Mouse (Mus musculus): ENCODE measurements around the gene Olfr606.
"Not testable (repeated sequence)": the region's sequence is repeated elsewhere in the genome, so short reads cannot be mapped to it uniquely, and the experiment has no call there.

Gene Olfr606

DNA sequence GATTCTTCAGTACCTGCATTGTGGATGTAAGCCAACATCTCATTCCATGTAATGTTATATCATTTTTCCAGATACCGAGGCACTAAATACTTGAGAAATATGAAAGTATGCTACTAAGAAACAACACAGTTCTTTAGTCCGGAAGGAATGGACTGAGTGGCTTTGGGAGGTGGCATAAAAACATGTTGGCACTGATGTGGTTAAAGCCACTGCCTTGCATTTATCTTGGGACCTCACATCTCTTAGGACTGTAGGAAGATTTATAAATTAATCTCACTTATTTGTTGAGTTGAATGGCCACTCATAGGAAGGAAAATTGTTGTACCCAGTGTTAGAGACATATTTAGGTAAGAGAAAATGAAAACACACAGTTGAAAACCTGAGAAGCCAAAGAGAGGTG lies at the start of gene Olfr606:
Olfr606 (plus strand) TSS at position 301 of the 400 bp plus-strand sequence.
- DNase-seq = no peak

DNA sequence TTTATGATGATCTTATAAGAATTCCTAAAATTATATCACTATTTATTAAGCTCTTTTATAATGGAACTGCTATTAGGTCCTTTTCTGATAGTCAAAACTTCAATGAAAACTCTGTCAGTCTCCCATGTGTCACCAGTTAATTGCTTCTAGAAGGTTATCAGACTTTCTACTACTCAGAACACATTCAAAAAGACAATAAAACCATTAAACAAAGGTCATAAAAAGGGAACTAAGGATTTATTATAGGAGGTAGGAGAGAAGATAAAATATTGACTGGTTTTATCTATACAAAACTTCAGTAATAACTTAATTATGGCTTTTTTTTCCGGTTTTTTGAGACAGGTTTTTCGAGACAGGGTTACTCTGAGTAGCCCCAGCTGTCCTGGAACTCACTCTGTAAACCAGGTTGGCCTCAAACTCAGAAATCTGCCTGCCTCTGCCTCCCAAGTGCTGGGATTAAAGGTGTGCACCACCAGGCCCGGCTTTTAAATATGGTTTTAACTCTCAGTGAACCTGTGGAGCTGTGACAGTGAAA lies 42.3 kb upstream of the Olfr606 start:
- DNase-seq = not testable (repeated sequence)

DNA sequence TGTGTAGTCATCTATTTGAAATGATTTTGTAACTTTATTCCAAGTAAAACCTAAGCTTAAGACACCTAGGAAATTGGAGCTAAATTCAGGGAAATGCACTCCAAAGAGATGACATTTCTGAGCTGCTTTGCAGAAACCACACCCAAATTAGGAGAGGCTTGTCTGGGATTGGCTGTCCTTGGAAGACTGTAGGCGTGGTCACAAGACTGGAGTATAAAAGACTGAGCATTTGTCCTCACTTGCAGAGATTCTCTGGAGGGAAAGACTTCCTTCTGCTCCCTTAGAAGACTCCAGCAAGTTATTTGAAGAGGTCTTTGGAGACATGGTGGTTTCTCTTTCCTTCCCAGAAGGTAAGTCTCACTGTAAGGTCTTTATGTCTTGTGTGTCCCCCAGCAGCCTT lies 34.1 kb upstream of the Olfr606 start, which contains the start of gene Usp17lc:
Usp17lc (plus strand) TSS at position 301 of the 400 bp plus-strand sequence.
- not testable (repeated sequence) for DNase-seq

DNA sequence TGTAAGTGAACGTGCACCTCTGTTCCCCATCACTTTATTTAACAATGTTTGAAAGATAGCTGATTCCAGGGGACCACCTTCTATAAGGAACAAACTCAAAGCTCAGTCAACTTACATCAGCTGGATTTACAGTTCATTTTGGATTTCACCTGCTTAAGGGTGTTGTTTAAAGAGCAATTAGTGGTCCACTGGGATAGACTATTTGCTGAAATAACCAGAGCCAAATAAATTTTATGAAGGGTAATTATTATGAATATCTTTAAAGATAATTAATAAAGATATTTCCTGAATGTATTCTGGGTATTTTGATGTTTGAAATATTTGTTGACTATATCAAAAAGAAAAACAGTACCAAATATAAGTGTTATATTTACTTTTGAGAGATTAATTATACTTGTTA lies 3.5 kb upstream of the Olfr606 start, which contains the start of gene Olfr605:
Olfr605 (minus strand) TSS at position 101 of the 400 bp plus-strand sequence.
- no peak for DNase-seq

DNA sequence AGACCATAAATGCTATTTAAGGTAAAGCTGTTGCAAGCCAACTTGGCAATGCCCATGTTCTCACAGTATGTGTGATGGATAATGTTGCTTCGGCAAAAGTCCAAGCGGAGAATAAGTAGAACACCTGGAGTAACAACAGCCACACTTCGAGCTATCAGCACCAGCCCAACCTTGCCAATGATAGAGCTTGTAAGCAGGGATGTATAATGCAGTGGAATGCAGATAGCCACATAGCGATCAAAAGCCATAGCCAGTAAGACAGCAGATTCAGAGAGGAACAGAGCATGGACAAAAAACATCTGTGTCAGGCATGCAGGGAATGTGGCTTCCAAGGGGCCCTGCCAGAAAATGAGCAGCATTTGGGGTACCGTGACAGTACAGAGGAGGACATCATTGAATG lies 11.7 kb downstream of the Olfr606 start:
- DNase-seq = no peak

DNA sequence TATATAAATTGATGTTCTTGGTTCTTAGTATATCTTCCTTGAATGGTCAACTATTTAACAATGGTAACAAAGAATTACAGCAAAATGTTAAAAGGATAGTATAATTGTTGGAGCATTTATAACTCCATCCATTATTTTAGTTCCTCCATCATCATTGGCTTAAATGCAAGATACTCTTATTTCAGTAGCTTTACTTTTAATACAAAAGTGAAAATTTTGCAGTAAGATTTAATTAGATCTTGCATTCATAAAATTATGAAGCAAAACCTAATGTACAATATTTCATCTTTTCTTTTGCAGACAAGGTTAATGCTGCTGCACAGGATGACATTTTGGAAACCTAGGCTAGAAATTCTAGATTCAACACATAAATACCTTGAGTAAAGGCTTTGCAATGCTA lies 20.7 kb downstream of the Olfr606 start, which contains the start of gene Olfr608:
Olfr608 (plus strand) TSS at position 301 of the 400 bp plus-strand sequence.
- no peak for DNase-seq

DNA sequence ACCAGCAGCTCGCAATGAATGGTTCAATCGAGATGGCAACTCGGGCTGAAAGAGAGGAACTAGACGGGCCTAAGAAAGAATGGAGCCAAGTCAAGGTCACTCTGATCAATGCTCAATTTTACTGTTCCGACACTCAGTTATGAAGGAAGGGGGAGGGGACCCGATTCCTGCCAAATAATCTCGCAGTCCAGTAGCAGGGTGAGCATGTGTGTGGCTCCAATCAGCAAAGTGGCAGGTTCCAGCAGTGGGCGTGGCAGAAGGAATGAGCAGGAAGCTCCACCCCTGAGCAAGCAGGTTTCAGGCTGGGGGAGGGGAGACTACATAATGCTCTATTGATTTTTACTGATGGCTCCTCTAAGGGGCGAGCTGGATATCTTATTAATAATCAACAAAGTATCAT lies 28.3 kb downstream of the Olfr606 start:
- DNase-seq = not testable (repeated sequence)

DNA sequence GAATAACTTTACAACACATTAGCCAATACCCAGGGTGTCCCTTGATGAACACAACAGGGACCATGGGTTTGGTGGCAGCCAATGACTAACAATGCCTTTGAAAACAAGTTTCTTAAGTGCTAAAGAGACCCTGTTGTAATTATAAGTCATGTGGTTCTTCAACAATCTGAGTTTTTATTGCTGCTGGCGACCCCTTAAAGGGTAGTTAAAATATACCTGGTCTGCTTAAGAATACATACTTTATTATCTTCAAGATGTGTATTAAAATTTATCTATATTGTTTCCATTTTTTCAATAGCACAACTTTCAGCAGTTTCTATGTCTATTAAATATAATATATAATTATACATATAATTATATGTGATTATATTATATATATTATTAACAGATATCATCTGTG lies 49.1 kb downstream of the Olfr606 start, which contains the start of gene Olfr609:
Olfr609 (minus strand) TSS at position 101 of the 400 bp plus-strand sequence.
- DNase-seq = no peak

Data from right cerebral cortex, postnatal 4 days (tissue).